Mouse (Mus musculus) embryonic fibroblast, embryonic 13.5 days (primary cell): Measurements from ENCODE around the gene Gm960.

ENCODE experiments used
- CTCF ChIP-seq: IDR thresholded peaks from 2 replicates; pipeline ENCODE4 v1.5.1; 2011; ENCODE audit warnings: mild to moderate bottlenecking, control low read depth, low read length, moderate library complexity, borderline replicate concordance; ENCODE audit not compliant: insufficient read depth
- POLR2A ChIP-seq: IDR thresholded peaks from 2 replicates; pipeline ENCODE4 v1.6.1; 2011; ENCODE audit warnings: low read depth, mild to moderate bottlenecking, control low read depth, low read length, moderate library complexity

- TF ChIP-seq POLR2A, result no peak
- no peak for TF ChIP-seq CTCF
Observed at GRCm38 (mm10) chr19:4720112-4720511, 21.6 kb upstream of the Gm960 start.
